Mouse (Mus musculus) megakaryocyte, embryonic 14.5 days (primary cell): ENCODE results near the gene Foxc2. TPM values are rescaled to one million over a fixed set of nuclear protein-coding genes. Genes with fewer than 3 reads are reported as not detected.
A peak's percentile ranks its signal among the peaks of the same experiment; 100 is the strongest.
"Not testable (repeated sequence)": the region's sequence is repeated elsewhere in the genome, so short reads cannot be mapped to it uniquely, and the experiment has no call there.

Source experiments
- H3K27me3 ChIP-seq: replicated peaks from 2 replicates; pipeline ENCODE3; 2012; ENCODE audit warnings: inconsistent platforms
- H3K36me3 ChIP-seq: replicated peaks from 2 replicates; pipeline ENCODE3; 2012; ENCODE audit warnings: low read length, inconsistent platforms, mixed read lengths
- H3K4me1 ChIP-seq: 2 replicates; pipeline ENCODE4 v1.6.1; 2012; ENCODE audit warnings: inconsistent platforms
- H3K4me3 ChIP-seq: replicated peaks from 2 replicates; pipeline ENCODE3; 2012; ENCODE audit warnings: moderate library complexity, mild to moderate bottlenecking, inconsistent platforms
- H3K9me3 ChIP-seq: 2 replicates; pipeline ENCODE4 v1.6.1; 2012; ENCODE audit warnings: inconsistent platforms
- FLI1 ChIP-seq: IDR thresholded peaks from 2 replicates; pipeline ENCODE4 v1.6.1; 2012; ENCODE audit warnings: low read length, inconsistent platforms, mixed read lengths
- GATA1 ChIP-seq: IDR thresholded peaks from 3 replicates; pipeline ENCODE4 v1.6.1; 2012; ENCODE audit warnings: mixed read lengths, low read length, inconsistent platforms, borderline replicate concordance
- polyA plus RNA-seq: library from polyadenylated mRNA; stranded (reverse); fragments of >175 nt; gene quantifications from 2 replicates; pipeline ENCODE4 v1.2.3, GENCODE M21; 2012; ENCODE audit warnings: low replicate concordance; ENCODE audit not compliant: insufficient read depth

The Foxc2 gene
- polyA plus RNA-seq, 1 experiment = 0.06 TPM

DNA sequence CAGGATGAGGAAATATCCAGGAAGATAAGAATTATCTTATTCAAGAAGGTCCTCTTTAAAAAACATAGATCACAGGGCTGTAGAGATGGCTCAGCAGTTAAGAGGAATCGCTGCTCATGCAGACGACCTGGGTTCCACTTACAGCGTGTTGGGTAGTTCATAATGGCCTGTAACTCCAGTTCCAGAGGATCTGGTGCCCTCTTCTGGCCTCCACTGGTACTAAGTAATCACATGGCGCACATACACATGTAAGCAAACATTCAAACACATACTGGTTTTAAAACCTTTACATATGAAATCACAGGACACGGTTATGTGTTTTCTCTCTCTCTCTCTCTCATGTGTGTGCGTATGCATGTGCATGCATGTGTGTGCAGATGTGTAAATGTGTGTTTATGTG, 20.9 kb downstream of the Foxc2 start:
- no peak for TF ChIP-seq FLI1
- no peak for TF ChIP-seq GATA1
- peaks cover 59% of the 10 kb centered on the region for H3K9me3 ChIP-seq
- peaks cover 89% of the 10 kb centered on the region for H3K27me3 ChIP-seq
- no peaks in the 10 kb centered on the region for H3K4me1 ChIP-seq
- H3K36me3 ChIP-seq = no peaks in the 10 kb centered on the region
- H3K4me3 ChIP-seq = peak overlapping the region; percentile 33

GRCm38 (mm10) chr8:121145457-121146134, 29.6 kb downstream of the Foxc2 start:
- H3K36me3 ChIP-seq, H3K4me3 ChIP-seq: not testable (repeated sequence)
- Histone ChIP-seq H3K27me3 (peaks cover 87% of the 10 kb centered on the region), H3K4me1 (peaks cover 38% of the 10 kb centered on the region), H3K9me3 (peaks cover 19% of the 10 kb centered on the region)

DNA sequence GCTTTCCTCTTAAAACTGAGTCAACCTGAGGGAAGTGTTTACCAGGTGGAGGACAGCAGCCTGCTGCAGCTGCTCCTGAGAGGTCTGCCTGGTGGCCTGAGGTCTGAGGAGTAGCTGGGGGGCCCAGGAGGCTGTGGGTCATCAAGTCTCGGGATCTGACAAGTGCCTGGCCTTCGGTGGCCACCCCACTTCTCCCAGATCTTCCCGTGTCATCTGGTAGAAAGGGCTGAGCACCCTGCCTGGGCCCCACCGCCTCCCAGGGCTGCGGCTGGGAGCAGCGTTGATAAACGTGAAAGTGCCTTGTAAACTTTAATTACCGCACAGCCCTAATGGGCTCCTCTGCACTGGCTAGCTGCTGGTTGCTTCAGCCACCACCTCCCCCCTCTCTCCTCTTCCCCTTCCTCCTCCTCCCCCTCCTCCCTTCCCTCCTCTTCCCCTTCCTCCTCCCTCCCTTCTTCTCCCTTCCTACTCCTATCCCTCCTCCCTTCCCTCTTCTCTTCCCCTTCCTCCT, 32.7 kb downstream of the Foxc2 start:
- TF ChIP-seq FLI1 = no peak
- TF ChIP-seq GATA1 = no peak
- H3K9me3 ChIP-seq = peaks cover 19% of the 10 kb centered on the region
- H3K4me3 ChIP-seq = no peak overlapping the region
- peaks cover 84% of the 10 kb centered on the region for H3K27me3 ChIP-seq
- peaks cover 38% of the 10 kb centered on the region for H3K4me1 ChIP-seq
- no peaks in the 10 kb centered on the region for H3K36me3 ChIP-seq

DNA sequence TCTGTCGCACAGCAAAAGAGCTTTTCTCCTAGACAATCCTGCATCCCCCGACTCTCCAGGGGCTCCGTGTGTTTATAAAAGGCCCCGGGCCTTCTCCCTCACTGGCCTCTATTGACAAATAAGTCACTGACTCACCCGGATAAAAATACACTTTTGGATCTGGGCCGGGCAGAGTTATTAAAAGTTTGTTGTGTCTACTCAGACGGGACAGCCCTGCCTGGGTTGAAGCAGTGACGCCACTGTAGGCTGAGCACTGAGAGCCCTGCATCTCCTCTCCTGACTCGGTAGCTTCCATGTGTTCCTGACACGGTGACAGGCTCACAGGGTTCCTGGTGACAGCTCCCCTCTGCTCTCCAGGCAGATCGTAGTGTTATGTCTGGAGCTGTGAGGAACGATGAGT, 36.4 kb downstream of the Foxc2 start:
- Histone ChIP-seq H3K4me1 (peaks cover 36% of the 10 kb centered on the region), H3K9me3 (peaks cover 16% of the 10 kb centered on the region), H3K4me3 (no peak overlapping the region), H3K27me3 (peaks cover 95% of the 10 kb centered on the region), H3K36me3 (no peaks in the 10 kb centered on the region)
- no peak for TF ChIP-seq FLI1
- TF ChIP-seq GATA1 = no peak

GRCm38 (mm10) chr8:121156990-121157491, 41.1 kb downstream of the Foxc2 start:
- Histone ChIP-seq H3K9me3 (0 out of 2 replicates have a peak, but pooled peaks cover 3% of the 10 kb centered on the region), H3K27me3 (peaks cover 97% of the 10 kb centered on the region), H3K36me3 (no peaks in the 10 kb centered on the region), H3K4me3 (no peak overlapping the region), H3K4me1 (peaks cover 62% of the 10 kb centered on the region)
- no peak for TF ChIP-seq GATA1
- TF ChIP-seq FLI1 = no peak

GRCm38 (mm10) chr8:121158812-121159211, 42.8 kb downstream of the Foxc2 start:
- no peak for TF ChIP-seq FLI1
- no peak for TF ChIP-seq GATA1
- Histone ChIP-seq H3K4me3 (no peak overlapping the region), H3K4me1 (peaks cover 72% of the 10 kb centered on the region), H3K27me3 (peaks cover 96% of the 10 kb centered on the region), H3K9me3 (0 out of 2 replicates have a peak, but pooled peaks cover 3% of the 10 kb centered on the region), H3K36me3 (no peaks in the 10 kb centered on the region)

DNA sequence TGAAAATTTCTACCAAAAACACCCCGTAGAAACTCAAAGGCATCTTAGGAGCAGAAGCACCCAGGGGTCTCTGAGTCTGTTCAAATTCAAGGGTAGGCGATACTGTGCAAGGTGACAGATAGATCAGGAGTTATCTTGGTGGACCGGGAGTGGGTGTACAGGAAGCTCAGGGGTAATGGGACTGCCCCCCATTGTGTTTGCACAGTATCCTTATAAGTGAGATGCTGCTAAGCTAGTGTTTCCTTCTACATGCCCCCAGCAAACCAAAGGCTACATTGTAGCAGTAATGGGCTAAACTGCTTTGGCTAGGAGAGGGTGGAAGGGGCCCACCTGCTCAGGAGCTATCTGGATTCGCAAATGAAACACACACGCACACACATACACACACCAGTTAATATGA, 45.5 kb downstream of the Foxc2 start:
- TF ChIP-seq FLI1 (no peak), GATA1 (no peak)
- Histone ChIP-seq H3K36me3 (no peaks in the 10 kb centered on the region), H3K4me1 (peaks cover 72% of the 10 kb centered on the region), H3K27me3 (peaks cover 96% of the 10 kb centered on the region), H3K9me3 (no peaks in the 10 kb centered on the region), H3K4me3 (no peak overlapping the region)

- no peak for TF ChIP-seq FLI1
- no peak for TF ChIP-seq GATA1
- Histone ChIP-seq H3K4me3 (no peak overlapping the region), H3K36me3 (no peaks in the 10 kb centered on the region), H3K4me1 (peaks cover 68% of the 10 kb centered on the region), H3K9me3 (no peaks in the 10 kb centered on the region), H3K27me3 (peaks cover 96% of the 10 kb centered on the region)
These were observed 46.4 kb downstream of the Foxc2 start for GRCm38 (mm10) chr8:121162413-121162812.

DNA sequence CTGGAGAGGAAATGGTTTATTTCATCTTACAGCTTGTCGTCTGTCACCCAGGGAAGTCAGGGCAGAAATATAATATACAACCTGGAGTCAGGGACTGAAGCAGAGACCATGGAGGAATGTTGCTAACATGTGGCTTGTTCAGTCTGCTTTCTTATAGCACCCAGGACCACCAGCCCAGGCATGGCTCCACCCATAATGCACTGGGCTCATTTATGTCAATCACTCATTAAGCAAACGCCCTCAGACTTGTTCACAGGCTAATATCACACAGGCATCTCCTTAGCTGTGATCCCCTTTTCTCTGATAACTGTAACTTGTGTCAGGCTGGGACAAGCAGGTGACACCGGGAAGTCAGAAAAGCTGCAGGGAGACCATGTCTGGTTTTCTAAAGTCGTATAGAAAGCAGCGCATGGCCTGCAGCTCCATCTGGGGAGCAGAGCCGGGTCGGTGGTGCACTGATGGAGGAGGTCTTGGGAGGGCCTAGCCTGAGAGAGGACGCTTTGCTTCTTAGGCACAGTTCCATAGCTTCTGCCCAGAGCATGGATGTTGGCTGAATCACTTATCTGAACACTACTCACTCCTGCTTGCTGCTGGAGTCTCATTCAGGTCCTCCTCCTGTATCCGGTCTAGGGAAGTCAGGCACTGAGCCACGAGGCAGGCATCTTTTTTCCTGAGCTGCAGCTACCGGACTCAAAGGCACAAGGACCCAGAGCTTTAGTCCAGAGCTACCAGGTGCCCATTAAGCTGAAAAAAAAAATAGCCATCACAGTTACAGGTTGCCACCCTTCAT, 47.1 kb downstream of the Foxc2 start:
- TF ChIP-seq FLI1 (no peak), GATA1 (no peak)
- H3K4me1 ChIP-seq = peaks cover 68% of the 10 kb centered on the region
- no peaks in the 10 kb centered on the region for H3K9me3 ChIP-seq
- no peak overlapping the region for H3K4me3 ChIP-seq
- no peaks in the 10 kb centered on the region for H3K36me3 ChIP-seq
- H3K27me3 ChIP-seq = peaks cover 95% of the 10 kb centered on the region

DNA sequence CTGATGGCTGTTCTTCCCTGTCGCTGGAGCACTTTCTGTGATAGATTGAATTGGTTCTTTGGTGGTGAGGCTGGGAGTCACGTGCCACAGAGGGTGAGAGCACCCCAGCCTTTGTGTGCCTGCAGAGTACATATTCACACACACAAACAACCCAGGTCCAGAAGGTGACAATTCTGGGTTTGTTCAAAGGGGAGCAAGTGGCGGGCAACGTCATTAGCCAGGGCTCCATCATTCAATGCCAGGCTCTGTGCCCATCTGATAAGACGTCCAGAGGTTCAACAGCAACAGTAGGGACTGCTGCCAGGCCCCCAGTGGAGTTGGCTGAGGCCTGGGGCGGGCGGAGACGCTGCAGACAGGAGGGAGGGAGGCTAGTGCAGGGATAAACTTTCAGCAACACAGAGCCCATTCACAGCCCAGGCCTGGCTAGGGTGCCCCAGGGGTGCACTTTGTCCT, 48.1 kb downstream of the Foxc2 start:
- TF ChIP-seq FLI1 = no peak
- no peak for TF ChIP-seq GATA1
- Histone ChIP-seq H3K9me3 (no peaks in the 10 kb centered on the region), H3K4me1 (peaks cover 65% of the 10 kb centered on the region), H3K4me3 (no peak overlapping the region), H3K27me3 (peaks cover 92% of the 10 kb centered on the region), H3K36me3 (no peaks in the 10 kb centered on the region)
